Mouse (Mus musculus) fibroblast of lung, adult 2 months (primary cell): ENCODE measurements around the gene Ceacam16.

Experiments
- DNase-seq: peaks from one replicate; pipeline ENCODE4 v3.0.0-alpha.2; 2011; ENCODE audit warnings: low read depth

The Ceacam16 gene

GRCm38 (mm10) chr7:19815296-19816223 is 45.5 kb downstream of the Ceacam16 start:
- DNase-seq: no peak

- no peak for DNase-seq
Measured at GRCm38 (mm10) chr7:19813579-19814122, 47.4 kb downstream of the Ceacam16 start.

- DNase-seq: no peak
Measured at GRCm38 (mm10) chr7:19813161-19813560, 47.9 kb downstream of the Ceacam16 start.

- no peak for DNase-seq
Measured at GRCm38 (mm10) chr7:19811114-19811513, 50.0 kb downstream of the Ceacam16 start.

- no peak for DNase-seq
Measured at GRCm38 (mm10) chr7:19809369-19809768, 51.7 kb downstream of the Ceacam16 start.

GRCm38 (mm10) chr7:19806356-19806969 is 54.6 kb downstream of the Ceacam16 start:
- no peak for DNase-seq

GRCm38 (mm10) chr7:19802995-19803394 is 58.1 kb downstream of the Ceacam16 start:
- DNase-seq: no peak
